Mouse (Mus musculus): ENCODE data around the gene Mrps7.

DNA sequence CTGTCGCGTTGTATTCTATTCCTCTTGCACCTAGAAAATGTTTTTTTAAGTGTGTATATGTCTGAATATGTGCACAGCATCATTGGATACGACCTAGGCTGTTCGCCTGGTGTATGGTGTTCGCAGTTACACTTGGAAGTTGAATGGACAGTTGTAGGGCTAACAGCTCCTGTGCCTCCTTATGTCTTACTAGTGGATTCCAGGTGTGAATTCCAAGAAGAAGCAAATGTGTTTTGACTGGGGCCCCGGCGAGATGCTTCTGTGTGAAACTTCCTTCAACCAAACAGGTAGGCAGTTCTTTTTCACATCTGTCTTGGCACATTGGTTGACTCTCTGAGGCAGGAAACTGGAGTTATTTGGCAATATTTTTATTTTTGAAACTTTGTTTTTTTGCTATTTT, 38.8 kb upstream of the Mrps7 start:
- TF ChIP-seq POLR2A (IDR thresholded peaks at IDR 0.05; ENCODE audit: low read depth, low read length): no peak
- no peak for TF ChIP-seq CTCF (conservative IDR thresholded peaks at IDR 0.05; ENCODE audit: insufficient read depth, insufficient read length, low read depth, low read length)

Data from kidney, adult 2 months (tissue).